Mouse (Mus musculus) E14TG2a.4 (cell line): ENCODE measurements around the gene Map3k11.

Source experiments
- H3K27me3 ChIP-seq: 2 replicates; pipeline ENCODE4 v1.6.1; 2014; ENCODE audit warnings: low read length, control low read depth; ENCODE audit not compliant: insufficient read depth
- H3K36me3 ChIP-seq: 2 replicates; pipeline ENCODE4 v1.6.1; 2014; ENCODE audit warnings: low read length, control low read depth; ENCODE audit not compliant: insufficient read depth
- H3K4me1 ChIP-seq: replicated peaks from 2 replicates; pipeline ENCODE4 v1.6.1; 2014; ENCODE audit warnings: low read depth, low read length, control low read depth
- H3K4me3 ChIP-seq: replicated peaks from 2 replicates; pipeline ENCODE4 v1.5.1; 2014; ENCODE audit warnings: mild to moderate bottlenecking, low read length
- H3K9me3 ChIP-seq: 2 replicates; pipeline ENCODE4 v1.6.1; 2014; ENCODE audit warnings: low read length, control low read depth
- CTCF ChIP-seq: conservative IDR thresholded peaks from 2 replicates; pipeline ENCODE4 v1.5.1; 2014; ENCODE audit warnings: low read length
- NANOG ChIP-seq: IDR thresholded peaks from 2 replicates; pipeline ENCODE4 v1.6.1; 2014; ENCODE audit warnings: borderline replicate concordance, low read length, mixed read lengths
- POU5F1 ChIP-seq: IDR thresholded peaks from 2 replicates; pipeline ENCODE4 v1.6.1; 2014; ENCODE audit warnings: low read length, borderline replicate concordance

Gene Map3k11

GRCm38 (mm10) chr19:5745756-5746710 is 57.5 kb downstream of the Map3k11 start:
- no peak for TF ChIP-seq POU5F1
- no peak for TF ChIP-seq CTCF
- no peak for TF ChIP-seq NANOG
- peaks cover 47% of the 10 kb centered on the region for H3K4me1 ChIP-seq
- H3K4me3 ChIP-seq = peak overlapping the region; percentile 77
- H3K27me3 ChIP-seq = peaks cover 94% of the 10 kb centered on the region
- no peaks in the 10 kb centered on the region for H3K36me3 ChIP-seq
- H3K9me3 ChIP-seq = no peaks in the 10 kb centered on the region

- H3K9me3 ChIP-seq = no peaks in the 10 kb centered on the region
- no peak for TF ChIP-seq CTCF
- no peak for TF ChIP-seq NANOG
- no peak for TF ChIP-seq POU5F1
- H3K36me3 ChIP-seq = no peaks in the 10 kb centered on the region
- H3K4me3 ChIP-seq = peak overlapping the region; percentile 77
- H3K27me3 ChIP-seq = peaks cover 93% of the 10 kb centered on the region
- peaks cover 50% of the 10 kb centered on the region for H3K4me1 ChIP-seq
These were observed 58.4 kb downstream of the Map3k11 start for GRCm38 (mm10) chr19:5746907-5747363.

GRCm38 (mm10) chr19:5749476-5749875 is 60.9 kb downstream of the Map3k11 start:
- H3K27me3 ChIP-seq = peaks cover 90% of the 10 kb centered on the region
- peaks cover 47% of the 10 kb centered on the region for H3K4me1 ChIP-seq
- no peaks in the 10 kb centered on the region for H3K9me3 ChIP-seq
- no peak for TF ChIP-seq CTCF
- no peak overlapping the region for H3K4me3 ChIP-seq
- H3K36me3 ChIP-seq = no peaks in the 10 kb centered on the region

GRCm38 (mm10) chr19:5750951-5751350 is 62.4 kb downstream of the Map3k11 start:
- peaks cover 38% of the 10 kb centered on the region for H3K4me1 ChIP-seq
- peak overlapping the region; percentile 62 for H3K4me3 ChIP-seq
- H3K27me3 ChIP-seq = peaks cover 90% of the 10 kb centered on the region
- no peaks in the 10 kb centered on the region for H3K9me3 ChIP-seq
- H3K36me3 ChIP-seq = no peaks in the 10 kb centered on the region
- TF ChIP-seq POU5F1 (no peak), NANOG (no peak), CTCF (no peak)

- H3K4me3 ChIP-seq = peak overlapping the region; percentile 62
- H3K36me3 ChIP-seq = no peaks in the 10 kb centered on the region
- TF ChIP-seq NANOG (no peak), CTCF (no peak), POU5F1 (no peak)
- H3K27me3 ChIP-seq = peaks cover 92% of the 10 kb centered on the region
- H3K9me3 ChIP-seq = no peaks in the 10 kb centered on the region
- peaks cover 37% of the 10 kb centered on the region for H3K4me1 ChIP-seq
These were observed 63.2 kb downstream of the Map3k11 start for GRCm38 (mm10) chr19:5751742-5752141.
